Mouse (Mus musculus) heart, adult 2 months (tissue): ENCODE measurements around the gene F12.

Experiments
- CTCF ChIP-seq: fragments of 200-600 bp; IDR thresholded peaks from 2 replicates; pipeline ENCODE4 v1.8.1; 2022; ENCODE audit warnings: antibody characterized with exemption, mild to moderate bottlenecking, moderate library complexity
- EP300 ChIP-seq: fragments of 200-500 bp; IDR thresholded peaks from 2 replicates; pipeline ENCODE4 v1.6.1; 2011; ENCODE audit warnings: low read depth, low read length, control low read depth; ENCODE audit not compliant: insufficient read depth
- POLR2A ChIP-seq: fragments of 200-500 bp; IDR thresholded peaks from 2 replicates; pipeline ENCODE4 v1.6.1; 2011; ENCODE audit warnings: mild to moderate bottlenecking, low read depth, low read length, control low read depth; ENCODE audit not compliant: insufficient read depth

DNA sequence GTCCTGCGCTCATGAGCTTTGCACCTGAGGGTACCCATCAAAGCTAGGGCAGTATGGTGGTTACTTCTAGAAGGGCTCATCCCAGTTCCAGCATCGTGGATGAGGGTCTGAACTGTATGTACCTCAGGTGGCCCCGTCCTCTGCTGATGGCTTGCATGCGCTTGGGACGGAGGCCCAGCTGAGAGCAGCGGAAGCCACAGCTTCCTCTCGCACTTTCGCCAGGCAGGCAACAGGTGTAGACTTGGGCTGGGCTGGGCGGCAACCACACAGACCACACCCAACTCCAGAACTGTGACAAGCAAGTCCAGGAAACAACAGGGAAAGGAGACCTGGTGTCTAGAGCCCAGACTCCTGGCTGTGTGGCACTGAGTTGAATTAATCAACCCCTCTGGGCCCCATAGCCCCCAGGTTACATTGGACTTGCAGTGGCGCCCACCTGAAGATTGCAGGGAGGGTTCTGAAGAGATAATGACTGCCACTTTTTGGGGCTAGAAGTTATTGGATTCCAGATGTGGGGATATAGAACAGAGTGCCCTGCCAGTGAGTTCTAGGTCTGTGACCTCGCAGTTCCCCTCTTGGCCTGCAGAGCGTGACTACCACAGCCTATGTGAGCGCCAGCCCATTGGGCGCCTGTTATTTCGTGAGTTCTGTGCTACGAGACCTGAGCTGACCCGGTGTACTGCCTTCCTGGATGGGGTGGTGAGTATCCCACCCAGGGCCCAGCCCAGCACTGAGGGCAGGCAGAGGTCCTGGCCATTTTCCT, 23.3 kb upstream of the F12 start:
- TF ChIP-seq POLR2A (no peak), CTCF (peak; percentile 53), EP300 (no peak)
